Mouse (Mus musculus): ENCODE results near the gene Nfib. TPM values are rescaled to one million over a fixed set of nuclear protein-coding genes. Genes with fewer than 3 reads are reported as not detected.

The Nfib gene
- polyA plus RNA-seq, 1 experiment from 2014 or later = 27.3 TPM

DNA sequence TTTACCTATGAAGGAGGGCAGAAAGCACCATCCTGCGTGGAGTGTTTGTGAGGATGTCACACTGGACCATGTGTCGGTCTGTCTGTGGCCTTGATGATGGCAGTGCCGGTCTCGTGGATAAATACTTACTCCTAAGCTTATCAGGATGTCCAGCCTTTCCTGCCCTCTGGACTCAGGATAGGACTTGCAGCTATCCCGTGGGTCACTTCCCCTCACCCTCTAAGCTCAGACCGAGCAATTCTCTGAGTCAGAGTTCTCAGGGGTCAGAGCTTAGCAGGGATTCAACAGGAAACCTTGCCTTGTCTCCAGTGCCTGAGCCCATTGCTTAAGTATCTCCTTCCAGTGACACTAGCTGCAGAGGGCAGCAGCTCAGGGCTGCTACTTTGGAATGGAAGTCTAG, 4.1 kb upstream of the Nfib start:
- POLR2A ChIA-PET = no interaction called here
- H3K27me3 ChIP-seq = no peaks in the 10 kb centered on the region
- in situ Hi-C loops (cut with MboI; ENCODE audit: low pct_unique_long_range_greater_than_20kb) = no loop called here
- TF ChIP-seq CTCF (IDR thresholded peaks at IDR 0.05) = no peak
- no peak for ATAC-seq
- CTCF ChIA-PET = no interaction called here
- DNase-seq (ENCODE audit: low read depth, low spot score) = no peak

DNA sequence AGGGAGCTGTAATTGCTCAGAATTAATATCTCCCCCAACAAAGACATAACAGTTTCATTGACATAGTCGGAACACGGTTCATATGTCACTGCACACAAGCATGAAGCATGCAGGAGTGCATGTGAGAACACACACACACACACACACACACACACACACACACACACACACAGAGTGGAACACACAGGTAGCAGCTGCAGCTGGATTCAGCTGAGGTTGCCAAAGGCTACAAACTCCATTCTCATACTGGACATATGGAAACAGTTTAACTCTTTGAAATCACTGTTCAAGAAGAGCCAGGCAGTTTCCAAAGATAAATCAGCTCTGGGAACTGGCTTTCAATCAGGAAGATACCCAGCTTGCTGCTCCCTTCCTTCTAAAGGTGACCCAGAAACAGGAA, 462 bp upstream of the Nfib start:
- CTCF ChIA-PET = interaction anchor here (1.0 to 1.3 kb wide), 2 partner anchors 8 to 11 kb away, joined by 3 to 4 read pairs; no protein-coding TSS in a partner anchor
- no peak for DNase-seq (ENCODE audit: low read depth, low spot score)
- in situ Hi-C loops (cut with MboI; ENCODE audit: low pct_unique_long_range_greater_than_20kb) = no loop called here
- no peaks in the 10 kb centered on the region for H3K27me3 ChIP-seq
- POLR2A ChIA-PET = interaction anchor here (1.6 kb wide), 1 partner anchor 11 kb away, joined by 5 read pairs; no protein-coding TSS in a partner anchor
- no peak for TF ChIP-seq CTCF (IDR thresholded peaks at IDR 0.05)
- no peak for ATAC-seq

DNA sequence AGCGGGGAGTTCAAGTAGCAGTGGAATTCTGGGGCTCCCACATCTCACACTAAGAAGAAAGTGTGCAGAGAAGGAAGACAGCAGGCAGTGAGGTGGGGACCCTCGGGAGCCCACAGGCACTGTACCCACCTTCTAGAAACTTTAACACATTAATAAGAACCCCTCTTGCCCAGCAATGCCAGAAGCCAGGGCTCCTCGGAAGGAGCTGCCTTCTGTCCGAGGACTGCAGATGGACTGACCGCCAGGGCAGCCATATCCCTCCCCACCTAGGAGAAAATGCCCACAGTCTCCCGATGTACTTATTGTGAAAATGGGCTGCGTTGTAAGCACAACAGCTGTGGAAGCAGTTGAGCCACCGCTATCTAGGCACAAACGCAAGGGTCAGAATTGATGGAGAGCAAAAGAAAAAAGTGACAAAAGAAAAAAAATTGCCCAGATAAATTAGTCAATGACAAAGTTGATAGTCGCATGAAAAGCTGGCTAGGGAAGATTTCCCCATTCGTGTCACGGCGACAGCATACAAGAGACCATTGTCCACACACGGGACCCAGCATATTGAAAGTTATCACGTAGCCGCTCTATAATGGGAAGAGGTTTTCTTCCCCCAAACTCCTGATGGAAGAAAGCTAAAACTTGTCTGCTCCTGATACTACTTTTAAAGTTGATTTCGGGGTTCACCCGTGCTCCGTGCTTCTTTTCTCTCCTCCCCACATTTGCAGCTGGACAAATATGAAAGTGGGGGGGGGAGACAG, 1.3 kb downstream of the Nfib start:
- ChIA-PET POLR2A (no interaction called here), CTCF (no interaction called here)
- H3K27me3 ChIP-seq = no peaks in the 10 kb centered on the region
- in situ Hi-C loops (cut with MboI; ENCODE audit: low pct_unique_long_range_greater_than_20kb) = no loop called here
- DNase-seq (ENCODE audit: low read depth, low spot score) (no peak), ATAC-seq (no peak)
- no peak for TF ChIP-seq CTCF (IDR thresholded peaks at IDR 0.05)

DNA sequence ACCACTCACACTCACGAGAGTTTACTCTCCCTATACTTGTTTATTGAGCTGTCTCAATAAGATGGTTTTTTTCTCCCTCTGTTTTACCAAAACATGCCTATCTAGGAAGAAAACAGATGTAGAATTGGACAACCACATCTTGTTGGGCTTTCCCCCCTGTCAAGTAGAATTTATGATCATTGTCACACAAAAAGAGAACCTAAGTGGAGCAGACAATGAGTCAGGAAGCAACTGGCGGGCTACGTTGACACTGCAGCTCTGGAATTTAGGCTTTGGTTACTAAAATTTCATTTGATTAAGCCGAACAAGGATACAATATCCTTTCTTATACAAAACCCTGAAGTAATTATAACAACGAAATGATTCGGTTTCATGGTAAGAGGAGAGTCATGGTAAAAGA, 2.7 kb downstream of the Nfib start:
- ChIA-PET POLR2A (no interaction called here), CTCF (no interaction called here)
- no peak for ATAC-seq
- in situ Hi-C loops (cut with MboI; ENCODE audit: low pct_unique_long_range_greater_than_20kb) = no loop called here
- no peak for DNase-seq (ENCODE audit: low read depth, low spot score)
- no peaks in the 10 kb centered on the region for H3K27me3 ChIP-seq
- no peak for TF ChIP-seq CTCF (IDR thresholded peaks at IDR 0.05)

DNA sequence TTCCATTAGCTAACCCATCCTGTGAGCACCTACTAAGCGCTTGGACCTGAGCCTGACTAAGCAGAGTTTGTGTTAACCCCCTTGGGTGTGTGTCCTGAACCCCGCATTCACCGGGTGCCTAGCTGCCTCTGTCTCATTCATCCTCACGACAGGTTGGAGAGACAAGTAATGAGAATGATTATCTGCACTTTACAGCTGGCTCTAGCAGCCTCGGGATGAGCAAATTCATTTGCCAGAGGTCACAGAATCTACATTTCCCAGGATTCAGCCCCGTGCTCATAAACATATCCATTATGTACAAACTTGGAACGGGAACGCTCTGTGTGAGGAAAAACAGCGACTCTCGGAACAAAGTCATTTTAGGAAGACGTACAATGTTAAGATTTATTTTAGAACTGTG, 6.0 kb downstream of the Nfib start:
- TF ChIP-seq CTCF (IDR thresholded peaks at IDR 0.05) = no peak
- in situ Hi-C loops (cut with MboI; ENCODE audit: low pct_unique_long_range_greater_than_20kb) = no loop called here
- ChIA-PET CTCF (no interaction called here), POLR2A (no interaction called here)
- ATAC-seq (no peak), DNase-seq (ENCODE audit: low read depth, low spot score) (no peak)
- H3K27me3 ChIP-seq = no peaks in the 10 kb centered on the region

DNA sequence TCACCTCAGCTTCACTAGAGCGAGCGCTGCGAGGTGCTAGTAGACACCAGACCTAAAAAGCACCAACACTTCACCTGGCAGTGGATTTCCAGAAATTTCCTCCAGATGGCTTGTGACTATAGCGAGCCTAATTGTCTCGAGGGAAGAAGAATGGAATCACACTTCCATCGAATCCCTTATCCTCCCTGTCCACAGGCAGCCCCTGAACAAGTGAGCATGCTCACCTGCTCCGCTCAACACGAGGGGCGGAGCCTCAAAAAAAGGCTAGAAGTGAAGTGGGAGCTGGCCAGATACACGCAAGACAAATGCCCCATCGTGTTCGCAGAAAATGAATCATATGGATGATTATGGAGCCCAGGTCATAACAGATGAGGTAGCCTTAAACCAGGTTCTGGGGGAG, 6.9 kb downstream of the Nfib start:
- no peak for TF ChIP-seq CTCF (IDR thresholded peaks at IDR 0.05)
- ChIA-PET CTCF (interaction anchor here (0.8 kb wide), 1 partner anchor 7 kb away, joined by 3 read pairs; the partner anchor contains the start of gene Nfib), POLR2A (no interaction called here)
- in situ Hi-C loops (cut with MboI; ENCODE audit: low pct_unique_long_range_greater_than_20kb) = no loop called here
- ATAC-seq (no peak), DNase-seq (ENCODE audit: low read depth, low spot score) (no peak)
- H3K27me3 ChIP-seq = no peaks in the 10 kb centered on the region

DNA sequence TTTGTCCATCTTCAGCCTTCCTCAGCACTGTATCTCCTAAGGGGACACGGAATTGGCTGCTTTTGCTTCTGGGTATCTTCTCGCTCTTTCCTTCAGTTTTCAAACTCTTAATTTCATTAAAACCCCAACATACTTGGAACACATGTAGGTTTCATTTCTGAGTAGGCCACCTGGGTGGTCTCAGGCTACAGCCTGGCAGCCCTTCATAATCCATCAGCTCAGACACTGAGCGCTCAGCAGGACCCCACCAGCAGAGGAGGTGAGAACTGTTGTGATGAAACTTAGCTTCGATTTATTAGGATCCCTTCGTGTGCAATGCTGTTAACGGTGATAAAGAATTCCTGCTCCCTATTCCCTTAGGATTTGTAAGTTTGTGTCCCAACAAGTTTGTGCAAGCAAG, 8.4 kb downstream of the Nfib start:
- POLR2A ChIA-PET = no interaction called here
- CTCF ChIA-PET = no interaction called here
- in situ Hi-C loops (cut with MboI; ENCODE audit: low pct_unique_long_range_greater_than_20kb) = no loop called here
- TF ChIP-seq CTCF (IDR thresholded peaks at IDR 0.05) = no peak
- DNase-seq (ENCODE audit: low read depth, low spot score) (no peak), ATAC-seq (no peak)
- H3K27me3 ChIP-seq = no peaks in the 10 kb centered on the region

DNA sequence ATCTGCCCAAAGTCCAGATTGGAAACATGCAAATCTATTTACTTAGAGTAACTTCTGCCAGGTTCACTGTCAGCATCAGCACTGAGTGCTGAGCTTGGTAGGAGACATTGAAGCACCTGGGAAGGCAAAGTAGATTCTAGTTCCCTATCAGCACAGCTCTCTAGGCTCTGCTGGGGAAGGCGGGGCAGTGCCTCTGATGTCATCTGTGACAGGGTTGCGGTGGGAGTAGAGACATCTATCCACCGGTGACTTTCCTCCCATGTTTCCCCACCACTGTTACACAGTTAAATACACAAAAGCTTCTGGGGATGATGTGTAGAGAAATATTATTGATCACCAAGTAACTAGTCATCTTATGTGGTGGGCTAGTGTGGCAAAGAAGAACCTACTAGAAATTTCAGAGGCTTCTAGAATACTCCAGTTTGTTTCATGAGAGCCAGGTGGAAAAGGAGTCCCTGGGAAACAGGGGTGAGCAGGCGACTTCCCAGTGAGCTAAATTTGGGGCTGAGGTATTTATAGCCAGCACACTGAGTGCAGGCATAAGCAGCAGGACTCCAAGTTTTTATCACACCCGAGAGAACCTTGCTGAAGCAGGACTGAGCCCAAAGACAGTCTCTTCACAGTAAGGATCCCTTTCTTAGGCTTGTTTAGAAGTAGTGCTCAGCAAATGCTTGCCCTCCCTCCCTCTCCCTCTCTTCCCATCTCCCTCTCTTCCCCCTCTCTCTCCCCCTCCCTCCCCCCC, 9.6 kb downstream of the Nfib start:
- H3K27me3 ChIP-seq = no peaks in the 10 kb centered on the region
- ChIA-PET CTCF (interaction anchor here (0.9 to 2.1 kb wide), 2 partner anchors 9 to 66 kb away, joined by 4 read pairs; partner anchors contain the start of gene Nfib), POLR2A (interaction anchor here (1.3 kb wide), 1 partner anchor 11 kb away, joined by 5 read pairs; no protein-coding TSS in a partner anchor)
- DNase-seq (ENCODE audit: low read depth, low spot score) (no peak), ATAC-seq (no peak)
- in situ Hi-C loops (cut with MboI; ENCODE audit: low pct_unique_long_range_greater_than_20kb) = no loop called here
- TF ChIP-seq CTCF (IDR thresholded peaks at IDR 0.05) = no peak

DNA sequence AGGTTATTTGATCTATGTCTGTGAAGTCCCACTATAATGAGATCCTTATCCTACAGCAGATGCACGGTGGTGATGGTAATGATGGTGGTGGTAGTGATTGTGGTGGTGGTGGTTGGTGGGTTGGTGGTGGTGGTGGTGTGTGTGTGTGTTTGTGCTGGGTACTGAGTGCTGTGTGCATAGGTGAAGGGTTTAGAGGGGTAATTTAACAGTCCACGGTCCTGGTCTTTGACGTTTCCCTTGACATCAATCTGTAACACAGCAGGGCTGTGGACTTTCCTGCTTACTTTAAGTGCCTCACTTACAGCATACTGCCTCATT, 13.6 kb downstream of the Nfib start:
- in situ Hi-C loops (cut with MboI; ENCODE audit: low pct_unique_long_range_greater_than_20kb) = no loop called here
- CTCF ChIA-PET = no interaction called here
- TF ChIP-seq CTCF (IDR thresholded peaks at IDR 0.05) = no peak
- DNase-seq (ENCODE audit: low read depth, low spot score) (no peak), ATAC-seq (no peak)
- H3K27me3 ChIP-seq = no peaks in the 10 kb centered on the region
- POLR2A ChIA-PET = no interaction called here

DNA sequence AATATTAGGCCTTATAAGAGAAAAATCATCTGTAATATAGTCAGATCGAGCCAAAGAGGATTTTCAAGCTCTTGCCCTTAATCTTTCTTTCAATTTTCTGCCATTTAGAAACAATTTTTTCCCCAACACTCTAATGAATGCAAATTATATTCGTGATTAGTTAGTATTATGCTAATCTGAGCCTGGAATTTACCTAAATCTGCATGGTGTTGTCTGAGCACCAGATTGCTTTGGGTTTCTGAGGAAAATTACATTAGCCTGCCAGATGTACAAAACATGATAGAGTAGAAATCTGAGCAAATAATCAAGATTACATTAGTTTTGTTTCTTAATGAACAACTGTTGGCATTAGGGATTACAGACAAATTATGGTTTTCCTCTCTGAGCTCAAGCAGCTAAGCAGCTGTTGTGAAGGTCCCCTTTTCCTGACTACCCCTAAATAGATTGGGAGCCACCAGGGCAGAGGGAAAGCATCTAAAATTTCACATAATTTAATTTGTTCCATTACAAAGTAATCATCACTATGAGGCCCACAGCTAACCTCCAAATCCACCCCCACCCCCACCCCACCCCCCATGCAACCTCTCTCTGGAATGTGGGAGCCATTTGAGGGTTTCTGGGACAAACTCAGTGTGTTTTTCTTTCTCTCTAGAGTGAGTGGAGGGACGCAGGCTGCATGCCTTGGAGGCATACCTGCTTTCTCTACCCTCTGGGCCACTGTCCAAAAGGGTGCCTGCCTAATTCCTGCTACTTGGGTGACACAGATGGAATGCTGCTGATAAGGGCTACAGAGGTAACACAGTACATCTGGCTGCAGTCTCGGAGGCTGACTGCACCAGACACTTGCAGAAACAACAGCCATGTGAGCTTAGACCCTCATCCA, 14.2 kb downstream of the Nfib start:
- CTCF ChIA-PET = no interaction called here
- no peaks in the 10 kb centered on the region for H3K27me3 ChIP-seq
- POLR2A ChIA-PET = no interaction called here
- TF ChIP-seq CTCF (IDR thresholded peaks at IDR 0.05) = no peak
- in situ Hi-C loops (cut with MboI; ENCODE audit: low pct_unique_long_range_greater_than_20kb) = no loop called here
- no peak for ATAC-seq
- no peak for DNase-seq (ENCODE audit: low read depth, low spot score)

DNA sequence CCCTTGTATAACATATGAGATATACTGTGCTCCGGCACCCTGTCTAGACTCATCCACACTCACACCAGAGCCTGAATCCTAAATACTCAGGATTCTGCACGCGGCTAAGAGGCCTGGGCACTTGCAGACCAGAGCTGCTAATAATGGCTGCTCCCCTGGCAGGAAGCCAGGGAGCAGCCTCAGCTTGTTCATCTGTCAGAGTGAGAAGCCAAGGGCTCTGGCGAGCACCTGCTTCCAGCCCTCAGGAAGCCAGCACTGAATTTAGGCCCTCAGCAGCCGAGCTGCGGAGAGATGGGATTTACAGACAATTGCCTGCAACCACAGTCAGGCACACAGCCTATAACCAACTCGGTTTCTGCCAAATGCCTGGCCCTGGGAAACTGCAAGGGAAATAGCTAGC, 15.3 kb downstream of the Nfib start:
- H3K27me3 ChIP-seq = no peaks in the 10 kb centered on the region
- CTCF ChIA-PET = no interaction called here

More for the DNA sequence above, 15.3 kb downstream of the Nfib start:
- POLR2A ChIA-PET = no interaction called here
- no peak for TF ChIP-seq CTCF (IDR thresholded peaks at IDR 0.05)
- in situ Hi-C loops (cut with MboI; ENCODE audit: low pct_unique_long_range_greater_than_20kb) = no loop called here
- no peak for DNase-seq (ENCODE audit: low read depth, low spot score)
- no peak for ATAC-seq

All from Patski (cell line).